8 mouse cellular contexts compared by ENCODE assay signal in the genomic region with DNA sequence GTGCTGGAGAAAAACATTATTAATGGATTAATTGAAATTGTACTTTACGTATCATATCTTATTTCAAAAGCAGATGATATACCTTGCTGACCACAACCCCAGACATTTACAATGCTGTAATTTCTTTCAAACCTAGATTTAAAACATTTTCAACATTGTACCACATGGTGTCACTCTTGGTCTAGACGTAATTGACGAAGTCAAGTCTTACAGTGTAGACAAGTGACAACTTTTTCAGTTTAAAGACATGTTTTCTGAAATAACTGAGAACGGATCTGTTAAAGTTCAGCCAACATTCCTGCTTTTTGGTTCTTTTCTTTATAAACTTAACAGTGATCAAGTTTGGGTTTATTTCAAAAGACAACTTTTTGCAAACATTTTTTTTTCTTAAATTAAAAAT. TPM values are rescaled to one million over a fixed set of nuclear protein-coding genes. Genes with fewer than 3 reads are reported as not detected.
DNase-seq lines count a peak whose midpoint lies in the region; ATAC-seq and TF ChIP-seq lines count a peak whose summit lies in the region.

No protein-coding gene starts in this region.

- no peak for DNase-seq in gastrocnemius, adult 2 months
- no peak for DNase-seq in gastrocnemius, postnatal 36 days
- peak; percentile 57 for DNase-seq in lung, postnatal 0 days (ENCODE audit: low spot score)
- DNase-seq in lung, postnatal 4 days = no peak
- DNase-seq in forebrain, embryonic 14.5 days (ENCODE audit: low spot score) = peak; percentile 86
- DNase-seq in retina, postnatal 7 days (ENCODE audit: low read depth, low spot score) = peak; percentile 8
- no peak for DNase-seq in c-Kit-positive CD71-positive TER-119-positive erythroid progenitor cells, embryonic 14.5 days (ENCODE audit: low spot score)
- DNase-seq in right cerebral cortex, adult 2 months (ENCODE audit: low spot score in 2 of 2) = no peak

- no peak overlapping the region for H3K9ac ChIP-seq in lung, postnatal 0 days (replicated peaks; ENCODE audit: low read depth)
- no peak overlapping the region for H3K9ac ChIP-seq in forebrain, embryonic 14.5 days (ENCODE audit: low read length)

- H3K4me1 ChIP-seq in lung, postnatal 0 days (ENCODE audit: insufficient read depth, low read depth, low read length) = no peaks in the 10 kb centered on the region
- no peaks in the 10 kb centered on the region for H3K4me1 ChIP-seq in forebrain, embryonic 14.5 days (ENCODE audit: control insufficient read depth, insufficient read depth, low read length)

- no peaks in the 10 kb centered on the region for H3K27me3 ChIP-seq in lung, postnatal 0 days (replicated peaks; ENCODE audit: insufficient read depth, low read length)
- no peaks in the 10 kb centered on the region for H3K27me3 ChIP-seq in forebrain, embryonic 14.5 days (replicated peaks; ENCODE audit: control insufficient read depth, insufficient read depth, low read length)

- no peak for ATAC-seq in lung, postnatal 0 days
- ATAC-seq in forebrain, embryonic 14.5 days = peak; percentile 75

- peak; percentile 49 for TF ChIP-seq CTCF in gastrocnemius, adult 2 months (IDR thresholded peaks at IDR 0.05)
- peak; percentile 67 for TF ChIP-seq CTCF in lung, postnatal 0 days (IDR thresholded peaks at IDR 0.05)

- TF ChIP-seq EP300 in lung, postnatal 0 days (IDR thresholded peaks at IDR 0.05) = no peak

- H3K4me2 ChIP-seq in lung, postnatal 0 days (replicated peaks; ENCODE audit: low read depth, low read length) = no peak overlapping the region
- no peak overlapping the region for H3K4me2 ChIP-seq in forebrain, embryonic 14.5 days (ENCODE audit: low read length)

- no peaks in the 10 kb centered on the region for H3K36me3 ChIP-seq in lung, postnatal 0 days (ENCODE audit: insufficient read depth, low read length)
- no peaks in the 10 kb centered on the region for H3K36me3 ChIP-seq in forebrain, embryonic 14.5 days (ENCODE audit: control insufficient read depth, insufficient read depth, low read length)

- no peaks in the 10 kb centered on the region for H3K9me3 ChIP-seq in lung, postnatal 0 days (ENCODE audit: low read length)
- no peaks in the 10 kb centered on the region for H3K9me3 ChIP-seq in forebrain, embryonic 14.5 days (replicated peaks; ENCODE audit: control insufficient read depth, low read length)

- no peak overlapping the region for H3K27ac ChIP-seq in gastrocnemius, adult 2 months
- H3K27ac ChIP-seq in lung, postnatal 0 days (ENCODE audit: low read length) = no peak overlapping the region
- no peak overlapping the region for H3K27ac ChIP-seq in forebrain, embryonic 14.5 days (ENCODE audit: low read depth, low read length)

- H3K4me3 ChIP-seq in gastrocnemius, adult 2 months = no peak overlapping the region
- no peak overlapping the region for H3K4me3 ChIP-seq in lung, postnatal 0 days (ENCODE audit: low read depth, low read length)
- no peak overlapping the region for H3K4me3 ChIP-seq in forebrain, embryonic 14.5 days (ENCODE audit: low read depth, low read length)

- 26% methylated on average over 4 of the region's 4 CpGs for WGBS in lung, postnatal 0 days
- WGBS in forebrain, embryonic 14.5 days = 30% methylated on average over 4 of the region's 4 CpGs

- intact Hi-C loops in gastrocnemius, adult 2 months (cut with DNase I) = no loop called here
- intact Hi-C loops in gastrocnemius, postnatal 36 days (cut with DNase I) = no loop called here

RNA-seq across cellular contexts. Expression of gene Serpinb8, which starts 46.1 kb away (rescaled TPM):
- total RNA-seq in gastrocnemius, adult 2 months (2021) = 1 to 10 TPM; 1.3 to 2.3 TPM
- total RNA-seq in gastrocnemius, postnatal 36 days (2021) = 1 to 10 TPM in 1 of 2 experiments, under 1 TPM in 1; 0.97 to 2.2 TPM
- 6.2 and 6.3 TPM in 2 replicates for polyA plus RNA-seq in lung, postnatal 0 days (2015; fragmentation: Nextera tagmentation; extraction: Ambion mirVana)
- polyA plus RNA-seq in forebrain, embryonic 14.5 days (2014; fragmentation: Nextera tagmentation; extraction: Ambion mirVana) = 0.09 and 0.33 TPM in 2 replicates

Comparison
In these comparisons a context has a peak if more than half of its experiments do, and no peak if none do; other contexts are left out.
1. DNase-seq: peak in lung, postnatal 0 days (single experiment), forebrain, embryonic 14.5 days (single experiment) and retina, postnatal 7 days (single experiment); none in gastrocnemius, adult 2 months (single experiment), gastrocnemius, postnatal 36 days (0 of 2), lung, postnatal 4 days (0 of 2), c-Kit-positive CD71-positive TER-119-positive erythroid progenitor cells, embryonic 14.5 days (single experiment) and right cerebral cortex, adult 2 months (0 of 2).